In the genomic region with DNA sequence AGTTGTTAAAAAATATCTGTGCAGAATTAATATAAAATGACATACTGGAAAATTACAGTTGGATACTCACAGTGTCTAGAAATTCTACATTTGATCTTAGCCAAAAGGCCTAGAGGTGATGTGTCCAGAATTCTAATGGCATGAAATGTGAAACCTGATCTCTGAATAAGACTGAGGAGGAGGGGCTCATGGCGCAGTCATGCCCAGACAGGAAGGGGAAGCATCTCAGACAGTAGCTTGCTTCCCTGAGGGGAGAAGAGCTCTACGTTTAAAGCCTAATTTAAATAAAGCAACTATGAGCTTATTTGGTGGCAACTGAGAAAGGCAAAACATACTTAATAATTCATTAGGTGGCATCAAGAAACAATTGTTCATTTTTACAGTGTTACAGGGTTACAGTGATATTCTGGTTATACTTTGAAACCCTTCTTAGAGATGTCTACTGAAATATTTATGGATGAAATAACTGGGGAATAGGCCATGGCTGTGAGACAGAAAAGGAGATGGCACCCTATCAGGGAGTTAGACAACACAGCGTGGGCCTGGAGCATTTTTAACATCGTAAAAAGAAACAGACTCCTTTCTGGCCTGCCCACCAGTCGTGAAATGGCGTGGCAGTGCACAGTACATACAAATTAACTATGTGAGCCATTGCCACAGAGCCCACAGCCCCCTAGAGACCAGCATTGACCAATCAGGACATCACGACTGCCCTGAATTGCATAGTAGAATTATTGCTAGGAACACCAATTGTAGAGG, we compare ENCODE assay signal across 14 mouse cellular contexts. TPM values are rescaled to one million over a fixed set of nuclear protein-coding genes. Genes with fewer than 3 reads are reported as not detected.
DNase-seq lines count a peak whose midpoint lies in the region; ATAC-seq and TF ChIP-seq lines count a peak whose summit lies in the region.
"Had no signal": no experiment of that assay in that cellular context is flagged by ENCODE, and none has a peak within 500 bp of the region (broad histone marks: within the 10 kb centered on the region; RNA-seq: fewer than 3 reads in every experiment).

No protein-coding gene starts in this region.

- no peak for DNase-seq in kidney, adult 2 months
- no peak for DNase-seq in hindbrain, embryonic 14.5 days (ENCODE audit: low spot score)
- no peak for DNase-seq in gastrocnemius, postnatal 36 days
- DNase-seq in kidney, postnatal 14 days = no peak
- DNase-seq in urinary bladder, postnatal 25 days (ENCODE audit: low spot score) = no peak
- DNase-seq: cerebellum, postnatal 14 days; gastrocnemius, postnatal 25 days; heart, postnatal 36 days; thymus, adult 18-20 months had no signal

- H3K27ac ChIP-seq in kidney, embryonic 15.5 days = no peak overlapping the region
- no peak overlapping the region for H3K27ac ChIP-seq in kidney, adult 2 months (ENCODE audit: insufficient read depth, low read depth, low read length)
- no peak overlapping the region for H3K27ac ChIP-seq in hindbrain, embryonic 14.5 days
- no peak overlapping the region for H3K27ac ChIP-seq in neural tube, embryonic 12.5 days
- H3K27ac ChIP-seq: forebrain, embryonic 10.5 days had no signal

- H3K4me2 ChIP-seq in kidney, embryonic 15.5 days = no peak overlapping the region
- H3K4me2 ChIP-seq in hindbrain, embryonic 14.5 days (replicated peaks) = no peak overlapping the region
- no peak overlapping the region for H3K4me2 ChIP-seq in neural tube, embryonic 12.5 days (replicated peaks)
- H3K4me2 ChIP-seq: liver, embryonic 11.5 days had no signal

- no peak overlapping the region for H3K9ac ChIP-seq in kidney, embryonic 15.5 days
- no peak overlapping the region for H3K9ac ChIP-seq in hindbrain, embryonic 14.5 days
- no peak overlapping the region for H3K9ac ChIP-seq in neural tube, embryonic 12.5 days

- H3K27me3 ChIP-seq in kidney, embryonic 15.5 days = no peaks in the 10 kb centered on the region
- no peaks in the 10 kb centered on the region for H3K27me3 ChIP-seq in kidney, adult 2 months (replicated peaks; ENCODE audit: control insufficient read depth, insufficient read depth, low read length)
- no peaks in the 10 kb centered on the region for H3K27me3 ChIP-seq in hindbrain, embryonic 14.5 days (ENCODE audit: control insufficient read depth, insufficient read depth, low read length)
- H3K27me3 ChIP-seq in neural tube, embryonic 12.5 days (replicated peaks) = no peaks in the 10 kb centered on the region

- H3K4me1 ChIP-seq in kidney, embryonic 15.5 days = no peaks in the 10 kb centered on the region
- no peaks in the 10 kb centered on the region for H3K4me1 ChIP-seq in kidney, adult 2 months (ENCODE audit: control insufficient read depth, insufficient read depth, low read length)
- H3K4me1 ChIP-seq in hindbrain, embryonic 14.5 days (replicated peaks; ENCODE audit: control insufficient read depth, insufficient read depth, low read length) = no peaks in the 10 kb centered on the region
- no peaks in the 10 kb centered on the region for H3K4me1 ChIP-seq in neural tube, embryonic 12.5 days
- H3K4me1 ChIP-seq: forebrain, embryonic 10.5 days had no signal

- WGBS in kidney, embryonic 15.5 days = 59% methylated on average over 7 of the region's 7 CpGs
- WGBS in kidney, adult 2 months = 60% methylated on average over 7 of the region's 7 CpGs
- 60% methylated on average over 7 of the region's 7 CpGs for WGBS in hindbrain, embryonic 14.5 days
- 56% methylated on average over 7 of the region's 7 CpGs for WGBS in neural tube, embryonic 12.5 days

- no peak for TF ChIP-seq CTCF in kidney, adult 2 months (conservative IDR thresholded peaks at IDR 0.05; ENCODE audit: insufficient read depth, insufficient read length, low read depth, low read length)

- intact Hi-C loops in gastrocnemius, postnatal 36 days (cut with DNase I) = loop anchor here (5.0 kb wide), 1 partner anchor 1118 kb away; no protein-coding TSS in a partner anchor

- no peaks in the 10 kb centered on the region for H3K9me3 ChIP-seq in kidney, embryonic 15.5 days (replicated peaks)
- H3K9me3 ChIP-seq in hindbrain, embryonic 14.5 days (ENCODE audit: control insufficient read depth, low read length) = no peaks in the 10 kb centered on the region
- H3K9me3 ChIP-seq in neural tube, embryonic 12.5 days = no peaks in the 10 kb centered on the region
- H3K9me3 ChIP-seq: forebrain, embryonic 10.5 days had no signal

- TF ChIP-seq POLR2A in kidney, adult 2 months (IDR thresholded peaks at IDR 0.05; ENCODE audit: low read depth, low read length) = no peak

- no peak overlapping the region for H3K4me3 ChIP-seq in kidney, embryonic 15.5 days (replicated peaks)
- no peak overlapping the region for H3K4me3 ChIP-seq in kidney, adult 2 months (ENCODE audit: insufficient read depth, low read depth, low read length)
- no peak overlapping the region for H3K4me3 ChIP-seq in hindbrain, embryonic 14.5 days (replicated peaks; ENCODE audit: low read length)
- H3K4me3 ChIP-seq in neural tube, embryonic 12.5 days = no peak overlapping the region
- H3K4me3 ChIP-seq: forebrain, embryonic 10.5 days had no signal

- no peaks in the 10 kb centered on the region for H3K36me3 ChIP-seq in kidney, embryonic 15.5 days
- H3K36me3 ChIP-seq in kidney, adult 2 months (ENCODE audit: control insufficient read depth, insufficient read depth, low read length) = no peaks in the 10 kb centered on the region
- no peaks in the 10 kb centered on the region for H3K36me3 ChIP-seq in hindbrain, embryonic 14.5 days (replicated peaks; ENCODE audit: control insufficient read depth, insufficient read depth)
- no peaks in the 10 kb centered on the region for H3K36me3 ChIP-seq in neural tube, embryonic 12.5 days
- H3K36me3 ChIP-seq: forebrain, embryonic 10.5 days had no signal

- ATAC-seq in kidney, embryonic 15.5 days (replicated peaks; ENCODE audit: low FRiP score) = 0 out of 2 replicates have a peak, but pooled peaks have one; percentile 18
- ATAC-seq in common myeloid progenitor, adult 5-6 weeks (replicated peaks; ENCODE audit: low read depth, poor library complexity, severe bottlenecking) = peak; percentile 60; the same call in 1 of the 2 replicates
- ATAC-seq in hindbrain, embryonic 14.5 days (ENCODE audit: low FRiP score) = peak; percentile 60
- ATAC-seq in neural tube, embryonic 12.5 days (ENCODE audit: low FRiP score, low read depth) = peak; percentile 66

RNA-seq across cellular contexts. Expression of gene Card6, which starts 19.3 kb away (rescaled TPM):
- 1.8 and 2.1 TPM in 2 replicates for polyA plus RNA-seq in kidney, embryonic 15.5 days (2015; fragmentation: Nextera tagmentation; extraction: Ambion mirVana)
- 1.9 and 2.6 TPM in 2 replicates for polyA plus RNA-seq in kidney, adult 2 months (2012; rRNA removed)
- 0.41 and 0.68 TPM in 2 replicates for total RNA-seq in common myeloid progenitor, adult 5-6 weeks (2017)
- 0.79 and 0.81 TPM in 2 replicates for polyA plus RNA-seq in hindbrain, embryonic 14.5 days (2014; fragmentation: Nextera tagmentation; extraction: Ambion mirVana)
- polyA plus RNA-seq in neural tube, embryonic 12.5 days (2016; fragmentation: Nextera tagmentation; extraction: Ambion mirVana) = 0.71 and 0.88 TPM in 2 replicates
- total RNA-seq in gastrocnemius, postnatal 36 days (2021) = 1 to 10 TPM; 2.2 TPM

RNA-seq across cellular contexts. Expression of gene C7, which starts 25.5 kb away (rescaled TPM):
- polyA plus RNA-seq in kidney, embryonic 15.5 days (2015; fragmentation: Nextera tagmentation; extraction: Ambion mirVana) = 0.08 and 0.18 TPM in 2 replicates
- polyA plus RNA-seq in kidney, adult 2 months (2012; rRNA removed) = 2.2 and 2.3 TPM in 2 replicates
- total RNA-seq in common myeloid progenitor, adult 5-6 weeks (2017) = not detected in 2 replicates
- 0.08 and 0.09 TPM in 2 replicates for polyA plus RNA-seq in hindbrain, embryonic 14.5 days (2014; fragmentation: Nextera tagmentation; extraction: Ambion mirVana)
- polyA plus RNA-seq in neural tube, embryonic 12.5 days (2016; fragmentation: Nextera tagmentation; extraction: Ambion mirVana) = 0.14 TPM in 1 of 2 replicates, not detected in the other
- 1 to 10 TPM in 1 of 2 experiments, under 1 TPM in 1; 0.94 to 2.6 TPM for total RNA-seq in gastrocnemius, postnatal 36 days (2021)
- polyA plus RNA-seq: forebrain, embryonic 10.5 days had no signal

RNA-seq across cellular contexts. Expression of gene Rpl37, which starts 27.4 kb away (rescaled TPM):
- 602 and 688 TPM in 2 replicates for polyA plus RNA-seq in kidney, embryonic 15.5 days (2015; fragmentation: Nextera tagmentation; extraction: Ambion mirVana)
- 663 and 821 TPM in 2 replicates for polyA plus RNA-seq in kidney, adult 2 months (2012; rRNA removed)
- total RNA-seq in common myeloid progenitor, adult 5-6 weeks (2017) = 2,045 and 2,619 TPM in 2 replicates
- 357 and 463 TPM in 2 replicates for polyA plus RNA-seq in hindbrain, embryonic 14.5 days (2014; fragmentation: Nextera tagmentation; extraction: Ambion mirVana)
- 422 and 438 TPM in 2 replicates for polyA plus RNA-seq in neural tube, embryonic 12.5 days (2016; fragmentation: Nextera tagmentation; extraction: Ambion mirVana)
- total RNA-seq in gastrocnemius, postnatal 36 days (2021) = 100 to 1,000 TPM; 140 to 189 TPM

RNA-seq across cellular contexts. Expression of gene Prkaa1, which starts 54.6 kb away (rescaled TPM):
- 22.6 and 23.7 TPM in 2 replicates for polyA plus RNA-seq in kidney, embryonic 15.5 days (2015; fragmentation: Nextera tagmentation; extraction: Ambion mirVana)
- 5.3 and 6.5 TPM in 2 replicates for polyA plus RNA-seq in kidney, adult 2 months (2012; rRNA removed)
- total RNA-seq in common myeloid progenitor, adult 5-6 weeks (2017) = 31.5 and 39.9 TPM in 2 replicates
- 18.2 and 18.5 TPM in 2 replicates for polyA plus RNA-seq in hindbrain, embryonic 14.5 days (2014; fragmentation: Nextera tagmentation; extraction: Ambion mirVana)
- polyA plus RNA-seq in neural tube, embryonic 12.5 days (2016; fragmentation: Nextera tagmentation; extraction: Ambion mirVana) = 16.0 and 17.7 TPM in 2 replicates
- total RNA-seq in gastrocnemius, postnatal 36 days (2021) = 1 to 10 TPM; 9.0 to 9.4 TPM
